Comparison of ENCODE assay signal across 12 mouse cellular contexts in genomic region chr19:40348175-40348574, GRCm38 (mm10).
A peak's percentile ranks its signal among the peaks of the same experiment; 100 is the strongest.
DNase-seq lines count a peak whose midpoint lies in the region; ATAC-seq and TF ChIP-seq lines count a peak whose summit lies in the region.
"Had no signal": no experiment of that assay in that cellular context is flagged by ENCODE, and none has a peak within 500 bp of the region (broad histone marks: within the 10 kb centered on the region; RNA-seq: fewer than 3 reads in every experiment).

No protein-coding gene starts in this region.

- H3K9ac ChIP-seq in forebrain, embryonic 13.5 days, result no peak overlapping the region
- H3K9ac ChIP-seq in midbrain, embryonic 14.5 days (replicated peaks; ENCODE audit: low read length), result no peak overlapping the region
- H3K9ac ChIP-seq: liver, embryonic 14.5 days had no signal

- peak in 1 of 2 experiments; percentile 55 for DNase-seq in layer of hippocampus, adult 2 months (ENCODE audit: low spot score in 2 of 2)
- no peak for DNase-seq in layer of hippocampus, adult 9-10 months (ENCODE audit: low spot score)
- DNase-seq in cerebellum, adult 18-20 months, result peak; percentile 86 to 93
- DNase-seq in midbrain, embryonic 14.5 days, result peak; percentile 65
- DNase-seq in adrenal gland, postnatal 4 days (ENCODE audit: low spot score in 2 of 2), result no peak
- no peak for DNase-seq in gastrocnemius, adult 8-10 months (ENCODE audit: low spot score in 2 of 2)
- DNase-seq: adrenal gland, postnatal 10 days; kidney, adult 8-10 months had no signal

- peaks cover 52% of the 10 kb centered on the region for H3K4me1 ChIP-seq in forebrain, embryonic 13.5 days
- peaks cover 34% of the 10 kb centered on the region for H3K4me1 ChIP-seq in midbrain, embryonic 14.5 days (ENCODE audit: control insufficient read depth, insufficient read depth, low read length)

- WGBS in forebrain, embryonic 13.5 days, result 15% methylated on average over 7 of the region's 7 CpGs
- 18% methylated on average over 7 of the region's 7 CpGs for WGBS in midbrain, embryonic 14.5 days

- TF ChIP-seq CTCF in layer of hippocampus, adult 2 months (conservative IDR thresholded peaks at IDR 0.05), result no peak

- peak; percentile 77 for ATAC-seq in forebrain, embryonic 13.5 days
- peak; percentile 71 for ATAC-seq in midbrain, embryonic 14.5 days (ENCODE audit: low FRiP score, low TSS enrichment)
- no peak for ATAC-seq in megakaryocyte progenitor cell, adult 5-6 weeks (replicated peaks; ENCODE audit: poor library complexity)

- no peaks in the 10 kb centered on the region for H3K9me3 ChIP-seq in forebrain, embryonic 13.5 days (replicated peaks)
- H3K9me3 ChIP-seq in midbrain, embryonic 14.5 days (ENCODE audit: control insufficient read depth, low read length), result no peaks in the 10 kb centered on the region

- H3K4me2 ChIP-seq in forebrain, embryonic 13.5 days, result peak overlapping the region; percentile 16; the same call in 1 of the 2 replicates
- H3K4me2 ChIP-seq in midbrain, embryonic 14.5 days (ENCODE audit: low read length), result no peak overlapping the region; the same call in 1 of the 2 replicates

- H3K27ac ChIP-seq in layer of hippocampus, adult 2 months, result peak overlapping the region; percentile 82
- peak overlapping the region; percentile 87 for H3K27ac ChIP-seq in forebrain, embryonic 13.5 days
- H3K27ac ChIP-seq in midbrain, embryonic 14.5 days (replicated peaks; ENCODE audit: low read depth, low read length), result peak overlapping the region; percentile 57; the same call in 1 of the 2 replicates
- H3K27ac ChIP-seq: liver, embryonic 14.5 days had no signal

- H3K4me3 ChIP-seq in layer of hippocampus, adult 2 months, result no peak overlapping the region
- no peak overlapping the region for H3K4me3 ChIP-seq in forebrain, embryonic 13.5 days
- H3K4me3 ChIP-seq in midbrain, embryonic 14.5 days (replicated peaks; ENCODE audit: low read depth, low read length), result no peak overlapping the region
- H3K4me3 ChIP-seq: erythroblast, embryonic 14.5 days had no signal

- H3K27me3 ChIP-seq in forebrain, embryonic 13.5 days, result no peaks in the 10 kb centered on the region
- no peaks in the 10 kb centered on the region for H3K27me3 ChIP-seq in midbrain, embryonic 14.5 days (ENCODE audit: control insufficient read depth, insufficient read depth, low read length)

- H3K36me3 ChIP-seq in forebrain, embryonic 13.5 days (ENCODE audit: poor library complexity, severe bottlenecking), result peaks cover 23% of the 10 kb centered on the region
- peaks cover 15% of the 10 kb centered on the region for H3K36me3 ChIP-seq in midbrain, embryonic 14.5 days (ENCODE audit: control insufficient read depth, insufficient read depth, low read length)

Comparison
In these comparisons a context has a peak if more than half of its experiments do, and no peak if none do; other contexts are left out.
1. DNase-seq: peak in cerebellum, adult 18-20 months (2 of 2) and midbrain, embryonic 14.5 days (single experiment); none in layer of hippocampus, adult 9-10 months (single experiment), adrenal gland, postnatal 4 days (0 of 2) and gastrocnemius, adult 8-10 months (0 of 2).
2. Peak in every context shown above with its lines, with median percentiles within 50 percentile points of each other: H3K27ac ChIP-seq.